Comparison of ENCODE assay signal across 28 mouse cellular contexts in the genomic region with DNA sequence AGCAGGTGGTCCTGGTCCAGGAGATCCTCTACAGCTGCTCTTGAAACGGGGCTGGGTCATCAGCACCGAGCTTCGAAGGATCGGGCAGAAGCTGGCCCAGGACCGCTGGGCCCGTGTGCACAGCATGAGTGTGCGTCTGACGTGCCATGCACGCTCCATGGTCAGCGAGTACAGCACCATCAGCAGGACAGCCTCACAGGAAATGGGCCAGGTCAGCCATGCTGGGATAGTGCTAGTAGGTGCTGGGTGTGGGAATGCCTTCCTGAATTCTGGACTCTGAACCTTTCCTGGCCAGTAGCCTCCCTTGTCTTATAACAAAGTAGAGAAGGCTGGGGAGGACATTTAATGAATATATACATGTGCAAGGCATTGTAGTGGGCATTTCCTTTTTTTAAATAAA. TPM values are rescaled to one million over a fixed set of nuclear protein-coding genes. Genes with fewer than 3 reads are reported as not detected.
DNase-seq lines count a peak whose midpoint lies in the region; ATAC-seq and TF ChIP-seq lines count a peak whose summit lies in the region.
"Had no signal": no experiment of that assay in that cellular context is flagged by ENCODE, and none has a peak within 500 bp of the region (broad histone marks: within the 10 kb centered on the region; RNA-seq: fewer than 3 reads in every experiment).

No protein-coding gene starts in this region.

- WGBS in kidney, adult 2 months = 70% methylated on average over 10 of the region's 10 CpGs
- WGBS in kidney, embryonic 14.5 days = 85% methylated on average over 10 of the region's 10 CpGs
- WGBS in liver, adult 2 months = 87% methylated on average over 10 of the region's 10 CpGs
- WGBS in liver, postnatal 0 days (ENCODE audit: insufficient replicate concordance) = 80% methylated on average over 10 of the region's 10 CpGs
- WGBS in kidney, embryonic 16.5 days = 93% methylated on average over 10 of the region's 10 CpGs

- DNase-seq in kidney, adult 2 months = peak; percentile 50
- peak; percentile 65 for DNase-seq in liver, adult 2 months (ENCODE audit: extremely low read depth, low read depth, low spot score)
- no peak for DNase-seq in liver, postnatal 0 days
- DNase-seq in kidney, postnatal 25 days = peak; percentile 14 to 60
- no peak for DNase-seq in layer of hippocampus, adult 11-12 months (ENCODE audit: low spot score)
- no peak for DNase-seq in right cerebral cortex, postnatal 25 days
- DNase-seq: adrenal gland, postnatal 10 days; adrenal gland, postnatal 36 days; B cell, adult 2 months; cerebellum, adult 18-20 months; cerebellum, adult 9-10 months; cerebellum, postnatal 14 days; gastrocnemius, postnatal 10 days; gastrocnemius, postnatal 36 days; heart, adult 2 months; heart, postnatal 14 days; heart, postnatal 4 days had no signal

- no peak for TF ChIP-seq POLR2A in kidney, adult 2 months (IDR thresholded peaks at IDR 0.05; ENCODE audit: low read depth, low read length)
- TF ChIP-seq POLR2A in liver, adult 2 months (IDR thresholded peaks at IDR 0.05; ENCODE audit: extremely low read depth, insufficient read depth, low read length) = no peak

- TF ChIP-seq EP300 in liver, postnatal 0 days (IDR thresholded peaks at IDR 0.05; ENCODE audit: low read depth) = no peak

- no peak for TF ChIP-seq CTCF in kidney, adult 2 months (conservative IDR thresholded peaks at IDR 0.05; ENCODE audit: insufficient read depth, insufficient read length, low read depth, low read length)
- TF ChIP-seq CTCF in liver, adult 2 months (IDR thresholded peaks at IDR 0.05; ENCODE audit: low read depth, low read length) = no peak
- no peak for TF ChIP-seq CTCF in liver, postnatal 0 days (IDR thresholded peaks at IDR 0.05; ENCODE audit: low read depth)

- H3K4me2 ChIP-seq in kidney, embryonic 14.5 days (replicated peaks; ENCODE audit: low read depth, low read length) = no peak overlapping the region
- H3K4me2 ChIP-seq in liver, postnatal 0 days (ENCODE audit: low read depth, low read length) = no peak overlapping the region
- no peak overlapping the region for H3K4me2 ChIP-seq in kidney, embryonic 16.5 days (replicated peaks; ENCODE audit: low read depth, low read length)
- H3K4me2 ChIP-seq: forebrain, embryonic 13.5 days; heart, embryonic 13.5 days had no signal

- no peak for ATAC-seq in kidney, embryonic 14.5 days (ENCODE audit: low FRiP score, low TSS enrichment)
- no peak for ATAC-seq in liver, postnatal 0 days
- peak; percentile 35; the same call in 1 of the 2 replicates for ATAC-seq in kidney, embryonic 16.5 days (ENCODE audit: low FRiP score, low TSS enrichment)
- ATAC-seq: forebrain, embryonic 13.5 days; forebrain, embryonic 16.5 days; Patski had no signal

- H3K27me3 ChIP-seq in kidney, adult 2 months (replicated peaks; ENCODE audit: control insufficient read depth, insufficient read depth, low read length) = no peaks in the 10 kb centered on the region
- no peaks in the 10 kb centered on the region for H3K27me3 ChIP-seq in kidney, embryonic 14.5 days (ENCODE audit: control insufficient read depth, insufficient read depth, low read length)
- no peaks in the 10 kb centered on the region for H3K27me3 ChIP-seq in liver, adult 2 months (ENCODE audit: control insufficient read depth, insufficient read depth, low read length)
- no peaks in the 10 kb centered on the region for H3K27me3 ChIP-seq in liver, postnatal 0 days (ENCODE audit: insufficient read depth, low read length)
- H3K27me3 ChIP-seq in kidney, embryonic 16.5 days (ENCODE audit: insufficient read depth, low read length) = no peaks in the 10 kb centered on the region
- H3K27me3 ChIP-seq: CH12.LX; forebrain, embryonic 13.5 days; heart, embryonic 13.5 days; Patski had no signal

- no peaks in the 10 kb centered on the region for H3K36me3 ChIP-seq in kidney, adult 2 months (ENCODE audit: control insufficient read depth, insufficient read depth, low read length)
- no peaks in the 10 kb centered on the region for H3K36me3 ChIP-seq in kidney, embryonic 14.5 days (ENCODE audit: control insufficient read depth, insufficient read depth, low read length)
- peaks cover 25% of the 10 kb centered on the region for H3K36me3 ChIP-seq in liver, adult 2 months (ENCODE audit: control insufficient read depth, insufficient read depth, low read length)
- no peaks in the 10 kb centered on the region; the same call in 1 of the 2 replicates for H3K36me3 ChIP-seq in liver, postnatal 0 days (replicated peaks; ENCODE audit: insufficient read depth, low read length)
- no peaks in the 10 kb centered on the region for H3K36me3 ChIP-seq in kidney, embryonic 16.5 days (ENCODE audit: insufficient read depth, low read length)
- H3K36me3 ChIP-seq: forebrain, embryonic 10.5 days; G1E; heart, embryonic 10.5 days; heart, embryonic 13.5 days had no signal

- H3K4me1 ChIP-seq in kidney, adult 2 months (ENCODE audit: control insufficient read depth, insufficient read depth, low read length) = peaks cover 9% of the 10 kb centered on the region; the same call in 1 of the 2 replicates
- H3K4me1 ChIP-seq in kidney, embryonic 14.5 days (ENCODE audit: control insufficient read depth, insufficient read depth, low read length) = no peaks in the 10 kb centered on the region
- peaks cover 19% of the 10 kb centered on the region for H3K4me1 ChIP-seq in liver, adult 2 months (ENCODE audit: control insufficient read depth, insufficient read depth, low read length)
- no peaks in the 10 kb centered on the region for H3K4me1 ChIP-seq in liver, postnatal 0 days (ENCODE audit: insufficient read depth)
- no peaks in the 10 kb centered on the region for H3K4me1 ChIP-seq in kidney, embryonic 16.5 days (ENCODE audit: insufficient read depth, low read length)
- H3K4me1 ChIP-seq: forebrain, embryonic 10.5 days; forebrain, embryonic 13.5 days; heart, embryonic 10.5 days had no signal

- H3K79me2 ChIP-seq in liver, adult 2 months (ENCODE audit: control insufficient read depth, insufficient read depth, low read length) = peaks cover 13% of the 10 kb centered on the region

- no peaks in the 10 kb centered on the region for H3K9me3 ChIP-seq in kidney, embryonic 14.5 days (ENCODE audit: control insufficient read depth, low read length)
- H3K9me3 ChIP-seq in liver, postnatal 0 days (ENCODE audit: low read length) = no peaks in the 10 kb centered on the region
- no peaks in the 10 kb centered on the region for H3K9me3 ChIP-seq in kidney, embryonic 16.5 days (ENCODE audit: low read length)
- H3K9me3 ChIP-seq: forebrain, embryonic 10.5 days; forebrain, embryonic 13.5 days; G1E; heart, embryonic 10.5 days; heart, embryonic 13.5 days had no signal

- no peak overlapping the region for H3K27ac ChIP-seq in kidney, adult 2 months (ENCODE audit: insufficient read depth, low read depth, low read length)
- no peak overlapping the region for H3K27ac ChIP-seq in kidney, embryonic 14.5 days (ENCODE audit: low read depth, low read length)
- no peak overlapping the region for H3K27ac ChIP-seq in liver, adult 2 months (replicated peaks; ENCODE audit: insufficient read depth, low read depth, low read length)
- no peak overlapping the region for H3K27ac ChIP-seq in liver, postnatal 0 days (ENCODE audit: low read depth)
- no peak overlapping the region; the same call in 1 of the 2 replicates for H3K27ac ChIP-seq in kidney, embryonic 16.5 days (ENCODE audit: low read length)
- H3K27ac ChIP-seq: forebrain, embryonic 10.5 days; forebrain, embryonic 13.5 days; heart, adult 2 months; heart, embryonic 10.5 days; heart, embryonic 13.5 days had no signal

- H3K9ac ChIP-seq in kidney, embryonic 14.5 days (ENCODE audit: low read depth, low read length) = no peak overlapping the region
- H3K9ac ChIP-seq in liver, adult 2 months (ENCODE audit: low read depth, low read length) = no peak overlapping the region
- no peak overlapping the region for H3K9ac ChIP-seq in liver, postnatal 0 days (replicated peaks)
- no peak overlapping the region for H3K9ac ChIP-seq in kidney, embryonic 16.5 days (replicated peaks; ENCODE audit: low read length)
- H3K9ac ChIP-seq: forebrain, embryonic 13.5 days; heart, embryonic 13.5 days had no signal

- no peak overlapping the region for H3K4me3 ChIP-seq in kidney, adult 2 months (ENCODE audit: insufficient read depth, low read depth, low read length)
- no peak overlapping the region for H3K4me3 ChIP-seq in kidney, embryonic 14.5 days (ENCODE audit: low read length)
- no peak overlapping the region for H3K4me3 ChIP-seq in liver, adult 2 months (ENCODE audit: insufficient read depth, low read depth, low read length)
- no peak overlapping the region for H3K4me3 ChIP-seq in liver, postnatal 0 days (ENCODE audit: low read depth, low read length)
- no peak overlapping the region for H3K4me3 ChIP-seq in kidney, embryonic 16.5 days (ENCODE audit: low read length)
- H3K4me3 ChIP-seq: forebrain, embryonic 10.5 days; forebrain, embryonic 13.5 days; heart, adult 2 months; heart, embryonic 10.5 days; heart, embryonic 13.5 days had no signal

RNA-seq across cellular contexts. Expression of a gene that starts 47.6 kb away (rescaled TPM):
- polyA plus RNA-seq in kidney, adult 2 months (2012; rRNA removed) = 5.9 and 6.0 TPM in 2 replicates
- polyA plus RNA-seq in kidney, embryonic 14.5 days (2014; fragmentation: Nextera tagmentation; extraction: Ambion mirVana) = 1.6 and 1.7 TPM in 2 replicates
- 14.3 and 37.1 TPM in 2 replicates for total RNA-seq in liver, adult 2 months (2014; rRNA removed)
- 31.2 and 49.5 TPM in 2 replicates for polyA plus RNA-seq in liver, adult 2 months (2012; rRNA removed)
- polyA plus RNA-seq in liver, postnatal 0 days (2015; fragmentation: Nextera tagmentation; extraction: Ambion mirVana) = 13.7 and 16.2 TPM in 2 replicates
- polyA plus RNA-seq in kidney, embryonic 16.5 days (2015; fragmentation: Nextera tagmentation; extraction: Ambion mirVana) = 3.4 and 4.9 TPM in 2 replicates
- total RNA-seq: CH12.LX; G1E; granulocyte monocyte progenitor cell, adult 5-6 weeks had no signal
- polyA plus RNA-seq: G1E had no signal

Comparison
In these comparisons a context has a peak if more than half of its experiments do, and no peak if none do; other contexts are left out.
1. DNase-seq: peak in kidney, adult 2 months (single experiment), liver, adult 2 months (single experiment) and kidney, postnatal 25 days (2 of 2); none in liver, postnatal 0 days (single experiment), layer of hippocampus, adult 11-12 months (single experiment) and right cerebral cortex, postnatal 25 days (single experiment).